Mouse (Mus musculus) yolk sac, embryonic 10.5 days (tissue): ENCODE results near the gene Slfn14.
"Not testable (repeated sequence)": the region's sequence is repeated elsewhere in the genome, so short reads cannot be mapped to it uniquely, and the experiment has no call there.

Experiments
- DNase-seq: peaks from one replicate; pipeline ENCODE4 v3.0.0-alpha.2; 2017; ENCODE audit warnings: low spot score

Slfn14 gene

DNA sequence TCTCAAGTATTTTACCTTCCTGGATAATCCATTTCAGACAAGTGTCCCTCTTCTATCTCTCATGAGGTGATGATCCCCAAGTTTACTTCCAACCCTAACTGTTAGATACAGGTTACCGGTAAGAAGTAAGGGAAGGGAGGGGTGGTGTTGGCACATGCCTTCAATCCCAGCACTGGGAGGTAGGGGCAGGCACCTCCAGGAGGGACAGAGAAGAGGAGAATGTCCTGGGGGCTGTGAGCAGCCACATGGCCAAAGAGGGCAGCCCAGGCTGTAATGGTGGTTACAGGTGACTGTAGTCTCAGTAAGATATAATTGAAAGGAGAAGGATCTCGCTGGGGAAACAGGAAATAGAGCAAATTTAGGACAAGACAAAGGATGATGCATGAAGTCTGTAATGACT is 4.4 kb downstream of the Slfn14 start:
- DNase-seq = no peak

DNA sequence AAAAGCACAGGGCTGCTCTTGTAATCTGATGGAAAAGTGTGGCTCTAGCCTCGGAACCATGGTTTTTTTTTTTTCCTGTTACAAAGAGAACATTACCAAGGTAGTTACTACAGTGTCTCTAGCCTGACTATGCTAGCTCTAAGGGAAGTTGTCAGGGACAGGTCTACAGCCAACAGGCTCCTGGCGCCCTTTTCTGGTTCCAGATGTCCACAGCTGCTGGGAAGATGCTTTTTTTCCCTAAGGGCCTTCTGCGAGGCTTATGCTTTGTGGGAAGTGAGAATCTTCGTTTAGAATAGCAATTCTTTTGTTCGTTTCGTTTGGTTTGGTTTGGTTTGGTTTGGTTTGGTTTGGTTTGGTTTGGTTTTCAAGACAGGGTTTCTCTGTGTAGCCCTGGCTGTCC is 6.8 kb downstream of the Slfn14 start:
- DNase-seq = no peak

DNA sequence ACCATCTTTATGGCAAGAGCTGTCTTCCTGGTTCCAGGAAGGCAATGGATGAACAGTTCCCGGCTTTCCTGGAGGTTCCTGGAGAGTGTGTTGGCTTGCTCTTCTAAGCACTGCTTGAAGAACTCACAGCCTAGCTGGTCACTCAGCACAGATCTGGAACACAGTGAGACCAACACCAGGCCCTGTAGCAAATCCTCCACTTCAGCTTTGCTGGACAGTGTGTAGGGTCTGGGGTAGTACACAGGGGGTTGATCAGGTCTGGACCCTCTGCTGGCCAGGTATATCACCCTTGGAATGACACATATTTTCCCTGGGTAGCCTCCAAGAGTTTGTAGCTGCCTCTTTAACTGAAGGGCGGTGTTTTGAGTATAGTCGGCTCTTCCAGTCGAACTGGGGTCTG is 7.5 kb downstream of the Slfn14 start:
- DNase-seq = no peak

DNA sequence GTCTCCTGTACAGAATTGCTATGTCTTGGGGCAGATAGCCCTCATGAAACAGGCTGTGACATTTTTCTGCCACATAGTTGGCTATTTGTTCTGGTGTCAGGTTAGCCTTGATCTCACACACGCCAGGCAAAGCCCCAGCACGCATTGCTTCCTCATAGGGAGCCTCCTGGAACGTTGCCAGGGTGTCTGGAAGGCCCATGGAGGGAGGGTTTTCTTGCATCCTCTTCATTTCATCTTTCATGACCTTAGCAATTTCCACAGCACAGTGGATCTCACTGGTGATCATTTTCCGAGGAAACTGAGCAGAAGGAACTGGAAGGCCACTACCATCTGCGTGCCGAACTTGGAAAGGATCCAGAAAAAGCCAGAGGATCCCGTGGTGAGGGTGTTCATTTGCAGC is 10.3 kb downstream of the Slfn14 start:
- no peak for DNase-seq

DNA sequence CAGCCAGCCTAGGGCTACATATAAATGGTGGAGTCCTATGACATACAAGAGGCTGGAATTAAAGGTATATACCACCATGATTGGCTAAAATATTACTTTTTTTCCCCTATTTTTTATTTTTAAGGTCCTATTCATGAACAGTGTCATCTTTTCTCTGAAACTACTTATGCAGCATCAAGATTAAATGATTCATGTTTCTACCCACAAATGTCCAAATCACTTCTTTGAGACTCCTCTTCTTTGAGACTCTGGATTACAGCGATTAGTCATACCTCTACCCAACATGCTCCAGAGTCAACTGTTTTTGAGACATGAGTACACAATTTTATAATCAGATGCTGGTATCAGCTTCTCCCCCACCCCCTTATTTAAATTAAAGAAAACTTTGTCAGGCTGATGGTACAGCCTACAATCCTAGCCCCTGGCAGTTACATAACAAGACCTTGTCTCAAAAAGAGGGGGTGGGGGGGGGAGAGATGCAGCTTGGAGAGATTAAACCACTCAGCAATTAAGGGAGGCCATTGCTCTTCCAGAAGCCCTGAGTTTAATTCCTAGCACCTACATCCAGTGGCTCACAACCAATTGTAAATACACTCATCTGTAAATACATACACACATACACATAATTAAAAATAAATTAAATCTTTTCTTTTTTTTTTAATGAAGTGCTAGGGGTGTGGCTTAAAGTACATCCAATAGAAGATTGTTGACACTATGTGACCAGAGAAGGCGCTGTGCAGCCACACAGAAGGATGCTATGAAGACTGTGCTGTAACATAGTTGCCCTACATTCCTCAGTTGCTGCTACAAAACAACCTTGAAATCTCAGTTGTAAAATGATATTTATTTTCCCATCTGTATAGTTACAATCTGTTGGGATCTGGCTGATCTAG is 14.3 kb downstream of the Slfn14 start:
- peak; percentile 39 for DNase-seq

DNA sequence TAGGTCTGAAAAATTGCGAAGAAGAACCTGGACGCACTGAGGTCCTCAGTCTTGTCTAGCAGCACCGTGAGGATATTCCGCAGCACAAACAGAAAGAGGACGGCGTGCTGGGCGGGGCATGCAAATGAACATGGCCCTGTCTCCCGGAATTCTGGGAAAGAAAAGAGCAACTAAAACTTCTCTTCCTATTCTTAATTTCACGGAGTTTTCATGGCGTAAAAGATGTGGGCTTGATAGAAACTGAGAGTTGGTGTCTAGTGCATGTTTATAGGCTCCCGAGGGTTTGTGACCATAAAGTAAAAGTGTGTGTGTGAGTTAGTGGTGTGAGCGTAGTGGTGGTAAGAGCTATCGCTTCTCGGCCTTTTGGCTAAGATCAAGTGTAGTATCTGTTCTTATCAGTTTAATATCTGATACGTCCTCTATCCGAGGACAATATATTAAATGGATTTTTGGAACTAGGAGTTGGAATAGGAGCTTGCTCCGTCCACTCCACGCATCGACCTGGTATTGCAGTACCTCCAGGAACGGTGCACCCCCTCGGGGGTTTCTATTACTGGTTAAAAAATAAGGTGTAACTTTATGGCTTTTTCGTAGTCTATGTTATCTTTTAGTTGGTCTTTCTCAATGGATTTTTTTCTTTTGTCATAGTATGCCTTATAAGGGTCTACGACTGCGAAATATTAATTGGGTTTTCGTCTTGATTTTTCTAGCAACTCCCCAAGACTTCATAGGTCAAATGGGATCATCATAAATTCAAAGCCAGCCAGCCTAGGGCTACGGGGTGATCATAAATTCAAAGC is 15.2 kb downstream of the Slfn14 start:
- peak; percentile 90 for DNase-seq

DNA sequence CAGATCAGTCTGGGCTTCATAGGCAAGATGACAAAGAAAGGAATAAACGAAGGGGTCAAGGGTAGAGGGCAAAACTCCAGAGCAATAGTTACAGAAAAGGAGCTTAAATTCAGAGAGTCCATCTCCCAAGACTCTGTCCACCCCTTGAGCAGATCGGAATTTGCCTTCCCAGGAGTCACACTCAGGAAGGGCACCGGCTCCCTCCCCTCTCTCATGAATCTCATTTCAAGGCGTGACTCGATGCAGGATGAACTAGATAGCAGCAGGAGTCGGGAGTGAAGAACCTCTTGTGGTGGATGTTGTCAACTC is 15.7 kb downstream of the Slfn14 start:
- no peak for DNase-seq

DNA sequence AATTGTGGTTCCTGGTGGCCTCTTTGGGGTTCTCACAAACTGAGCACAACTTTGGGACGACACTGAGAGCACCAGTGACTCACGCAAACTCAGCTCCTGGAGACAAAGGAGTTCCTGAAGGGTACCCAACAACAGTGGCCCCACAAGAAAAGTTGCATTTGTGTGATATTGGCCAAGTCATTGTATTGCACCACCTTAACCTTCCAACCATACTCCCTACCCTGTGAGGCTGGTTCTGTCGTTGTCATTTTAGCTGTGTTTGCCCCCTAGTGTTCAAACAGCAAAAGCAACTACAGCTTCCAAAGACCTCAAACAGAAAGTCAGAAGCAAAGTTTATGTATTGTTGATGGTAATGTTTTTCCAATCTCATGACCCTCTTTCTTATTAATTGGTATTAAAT is 23.4 kb downstream of the Slfn14 start:
- peak; percentile 27 for DNase-seq

DNA sequence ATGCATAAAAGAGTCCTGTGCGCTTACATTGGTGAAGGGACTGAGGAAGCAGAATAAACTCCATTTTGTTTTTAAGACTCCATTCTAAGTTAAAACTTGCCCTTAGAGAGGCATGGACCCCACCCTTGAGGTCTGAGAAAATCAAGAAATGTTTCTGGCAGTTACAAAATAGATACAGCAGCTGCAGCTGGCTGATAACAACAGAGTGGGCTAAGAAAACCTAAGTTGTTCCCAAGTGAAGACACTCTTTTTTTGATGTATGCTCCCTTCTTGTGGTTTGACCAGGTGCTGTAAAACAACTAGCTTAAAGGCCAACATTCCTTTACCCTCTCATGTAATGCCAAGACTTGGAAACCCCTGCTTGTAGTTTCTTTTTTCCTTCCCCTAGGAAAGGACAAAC is 23.9 kb downstream of the Slfn14 start:
- no peak for DNase-seq

DNA sequence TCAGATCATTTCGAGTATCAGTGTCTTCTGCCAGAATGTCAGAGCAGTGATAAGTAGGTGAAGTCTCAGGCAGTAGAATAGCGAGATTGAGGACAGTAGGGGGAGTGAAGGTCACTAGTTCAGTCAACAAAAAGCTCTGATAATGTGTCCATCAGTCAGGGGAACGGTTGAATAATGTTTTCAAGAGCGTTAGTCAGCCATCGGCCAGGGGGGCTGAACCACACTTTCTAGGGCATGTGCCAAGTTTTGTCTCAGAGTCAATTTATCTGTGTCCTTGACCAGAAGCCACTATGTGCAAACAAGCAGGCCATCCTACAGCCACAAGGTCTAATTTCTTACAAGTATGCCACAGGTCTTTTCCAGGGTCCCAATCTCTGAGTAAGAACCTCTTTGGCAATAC is 29.3 kb downstream of the Slfn14 start:
- not testable (repeated sequence) for DNase-seq

DNA sequence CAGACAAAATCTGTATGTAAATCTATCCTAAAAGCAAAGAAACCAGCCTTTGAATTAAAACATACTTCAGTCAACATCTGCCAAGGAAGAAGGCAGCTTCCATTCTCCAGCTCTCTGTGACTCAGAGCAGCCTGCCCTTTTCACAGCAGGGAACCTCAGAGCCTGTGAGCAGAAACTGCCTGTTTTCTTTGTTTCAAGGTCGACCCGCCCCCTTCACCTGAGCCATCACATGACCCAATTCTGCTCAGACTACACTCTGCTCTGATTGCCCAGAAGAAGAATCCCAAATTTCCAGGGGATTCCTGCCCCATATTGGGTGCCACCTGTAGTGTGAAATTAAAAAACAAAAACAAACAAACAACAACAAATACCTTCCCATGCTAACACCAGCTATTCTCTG is 46.7 kb downstream of the Slfn14 start:
- no peak for DNase-seq

DNA sequence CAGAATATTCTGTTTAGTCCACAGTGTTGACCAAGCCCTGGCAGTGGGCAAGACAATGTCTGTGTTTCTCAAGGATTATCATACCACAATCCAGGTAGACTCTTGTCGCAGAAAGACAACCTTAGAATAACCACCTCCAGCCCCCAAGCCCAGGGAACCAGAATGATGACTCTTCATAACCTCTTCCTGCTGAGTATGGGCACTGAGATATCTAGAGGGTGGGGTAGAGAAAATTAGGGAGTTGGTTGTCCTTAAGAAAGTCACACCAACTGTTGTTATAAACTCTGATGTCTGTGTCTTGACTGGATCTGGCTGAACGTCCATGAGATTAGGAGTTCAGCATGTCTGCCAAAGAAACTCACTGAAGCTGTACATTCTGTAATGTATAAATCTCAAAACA is 48.1 kb downstream of the Slfn14 start:
- no peak for DNase-seq

DNA sequence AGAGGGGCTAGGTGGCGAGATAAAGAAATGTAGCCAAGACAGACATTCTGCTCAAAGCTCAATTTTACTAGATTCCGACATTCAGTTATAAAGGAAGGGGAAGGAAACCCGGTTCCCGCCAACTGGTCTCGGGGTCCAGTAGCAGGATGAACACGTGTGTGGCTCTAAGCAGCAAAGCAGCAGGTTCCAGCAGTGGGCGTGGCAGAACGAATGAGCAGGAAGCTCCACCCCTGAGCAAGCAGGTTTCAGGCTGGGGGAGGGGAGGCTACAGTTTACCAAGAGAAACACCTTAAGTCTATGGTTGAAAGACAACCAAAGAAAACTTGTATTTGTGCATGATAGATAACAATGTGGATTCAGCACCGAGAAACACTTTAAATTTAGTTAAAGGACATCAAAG is 49.1 kb downstream of the Slfn14 start:
- not testable (repeated sequence) for DNase-seq

DNA sequence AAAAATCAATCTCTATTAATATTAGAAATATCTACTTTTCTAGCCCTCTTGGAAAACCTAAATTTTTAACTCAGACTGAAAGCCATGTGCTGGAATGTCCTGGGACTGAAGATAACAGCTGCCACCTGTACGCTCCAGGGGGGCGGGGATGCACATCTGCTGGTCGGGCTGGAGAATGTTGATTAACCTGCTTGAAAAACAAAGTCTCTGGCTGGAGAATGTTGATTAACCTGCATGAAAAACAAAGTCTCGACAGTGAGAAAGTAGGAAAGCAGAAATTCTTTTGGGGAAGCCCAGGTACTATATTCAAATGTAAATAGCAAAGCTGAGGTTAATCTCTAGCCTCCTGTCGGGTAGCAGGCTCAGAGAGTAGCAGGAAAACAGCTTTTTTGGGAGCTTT is 52.9 kb downstream of the Slfn14 start:
- peak; percentile 30 for DNase-seq

DNA sequence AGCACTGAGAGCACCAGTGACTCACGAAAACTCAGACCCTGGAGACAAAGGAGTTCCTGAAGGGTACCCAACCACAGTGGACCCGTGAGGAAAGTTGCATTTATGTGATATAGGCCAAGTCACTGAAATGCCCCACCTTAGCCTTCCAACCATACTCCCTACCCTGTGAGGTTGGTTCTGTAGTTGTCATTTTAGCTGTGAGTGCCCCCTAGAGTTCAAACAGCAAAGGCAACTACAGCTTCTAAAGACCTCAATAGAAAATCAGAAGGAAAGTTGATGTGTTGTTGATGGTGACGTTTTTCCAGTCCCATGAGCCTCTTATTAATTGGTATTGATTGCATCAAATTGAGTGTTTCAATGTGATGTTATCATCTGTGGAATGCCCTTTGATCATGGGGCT is 55.6 kb downstream of the Slfn14 start:
- DNase-seq = no peak

DNA sequence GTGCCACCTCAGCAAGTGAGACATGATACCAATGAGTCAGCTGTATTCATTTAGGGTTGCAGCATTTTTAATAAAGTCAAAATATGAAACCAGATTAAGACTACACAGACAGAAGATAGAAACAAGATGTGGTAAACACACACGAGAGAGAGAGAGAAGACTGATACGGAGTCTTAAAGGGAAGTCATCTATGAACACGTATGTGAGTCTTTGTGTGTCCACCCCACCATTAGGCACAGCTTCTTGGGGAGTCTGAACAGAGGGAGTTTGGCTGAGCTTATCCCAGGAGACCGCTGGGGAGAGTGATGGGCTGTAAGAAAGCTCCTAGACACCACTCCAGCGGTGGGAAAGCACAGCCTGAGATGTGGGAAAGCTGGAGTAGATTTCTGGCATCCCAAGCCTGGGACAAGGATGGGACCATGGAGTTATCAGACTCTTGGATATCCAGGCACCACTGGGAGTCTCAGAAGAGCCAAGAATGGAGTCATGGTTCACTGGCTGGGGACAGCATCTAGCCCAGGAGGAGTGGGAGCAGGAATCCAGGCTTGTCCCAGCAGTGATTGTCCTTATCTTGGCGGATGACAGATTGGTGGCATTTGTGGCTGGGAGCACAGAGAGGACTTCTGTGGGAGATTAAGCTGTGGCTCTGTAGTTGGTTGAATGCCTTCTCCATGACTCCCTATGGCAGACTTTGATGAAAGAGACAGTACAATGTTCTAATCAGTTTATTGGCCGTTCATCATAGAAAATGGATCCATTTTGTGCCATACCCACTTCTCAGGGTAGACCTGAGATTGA is 58.4 kb downstream of the Slfn14 start:
- DNase-seq = no peak

DNA sequence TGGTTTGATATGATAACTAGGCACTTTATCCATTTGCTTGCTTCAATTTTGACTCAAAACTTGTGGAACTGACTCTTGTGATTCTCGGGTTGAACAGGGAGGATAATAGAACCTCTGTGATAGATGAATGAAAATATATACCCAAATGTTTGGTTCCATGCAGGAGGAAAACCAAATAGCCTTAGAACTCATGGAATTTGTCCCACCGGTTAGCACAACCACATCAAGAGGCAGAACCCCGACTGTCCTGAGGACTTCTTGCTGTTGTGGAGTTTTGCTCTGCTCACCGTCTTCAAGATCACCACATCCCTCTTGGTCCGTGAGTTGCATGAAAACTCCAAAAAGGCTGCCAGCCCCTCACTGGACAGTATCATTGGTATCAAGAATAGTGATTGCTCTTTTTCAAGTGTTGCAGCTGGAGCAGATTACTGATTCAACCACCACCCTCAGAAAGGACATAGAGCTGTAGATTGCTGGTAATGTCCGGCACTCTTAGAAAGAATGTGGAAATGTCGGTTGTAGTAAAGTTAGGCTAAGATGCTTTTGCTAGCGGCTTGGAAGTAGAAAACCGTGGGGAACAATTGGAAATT is 61.1 kb downstream of the Slfn14 start:
- DNase-seq = no peak
